ENCODE assay signal across 8 mouse cellular contexts in the genomic region with DNA sequence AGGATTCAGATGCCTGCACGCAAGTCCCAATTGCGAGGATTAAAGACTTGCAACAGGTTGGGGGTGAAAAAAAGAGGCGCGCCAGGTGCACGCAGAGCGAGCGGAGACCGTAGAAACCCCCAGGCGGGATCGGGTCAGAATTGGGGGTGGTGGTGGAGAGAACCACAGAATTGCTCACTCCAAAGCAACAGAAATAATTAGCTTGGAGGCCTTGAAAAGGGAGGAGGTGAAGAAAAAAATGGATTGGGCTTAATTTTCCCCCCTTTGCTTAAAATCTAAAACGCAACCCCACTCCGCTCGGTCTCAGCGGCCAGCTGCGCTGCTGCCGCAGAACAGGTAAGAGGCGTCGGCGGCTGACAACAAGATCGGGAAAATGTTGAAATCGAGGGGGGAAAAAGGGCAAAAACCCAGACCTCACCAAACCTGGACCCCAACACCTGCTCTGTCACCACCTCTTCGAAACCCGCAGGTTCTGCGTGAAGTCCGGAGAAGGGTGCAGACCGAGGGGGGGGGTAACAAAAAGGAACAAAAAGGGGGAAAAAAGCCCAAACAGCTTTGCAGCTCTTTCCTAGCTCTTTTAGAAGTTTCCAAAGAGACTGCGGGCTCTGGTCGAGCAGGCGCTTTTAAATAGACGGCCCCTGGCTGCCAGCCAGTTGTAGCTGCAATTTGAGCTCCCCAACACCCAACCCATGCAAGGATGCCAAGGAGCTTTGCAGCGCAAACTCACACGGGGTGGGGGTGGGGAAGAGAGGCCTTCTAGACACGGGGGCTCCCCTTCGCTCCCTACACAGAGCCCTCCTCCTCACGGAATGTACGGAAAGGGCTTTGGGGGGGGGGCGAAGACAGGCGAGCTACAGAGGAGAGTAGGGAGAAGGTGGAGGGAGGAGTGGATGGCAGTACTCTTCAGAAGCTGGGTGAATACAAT. TPM values are rescaled to one million over a fixed set of nuclear protein-coding genes. Genes with fewer than 3 reads are reported as not detected.
DNase-seq lines count a peak whose midpoint lies in the region; ATAC-seq lines count a peak whose summit lies in the region.

Igfbp5 (minus strand) TSS at position 598 of the 925 bp plus-strand sequence.

- WGBS in limb, embryonic 11.5 days: under 1% methylated on average over 38 of the region's 38 CpGs
- under 1% methylated on average over 38 of the region's 38 CpGs for WGBS in midbrain, embryonic 15.5 days

- H3K4me1 ChIP-seq in limb, embryonic 11.5 days (ENCODE audit: control insufficient read depth, insufficient read depth, low read length): peaks cover 20% of the 10 kb centered on the region
- peaks cover 68% of the 10 kb centered on the region for H3K4me1 ChIP-seq in midbrain, embryonic 15.5 days

- H3K27ac ChIP-seq in limb, embryonic 11.5 days (replicated peaks; ENCODE audit: low read depth, low read length): peak within 1 kb of the TSS; percentile 38
- H3K27ac ChIP-seq in midbrain, embryonic 15.5 days: peak within 1 kb of the TSS; percentile 70

- peak; percentile 73 for ATAC-seq in limb, embryonic 11.5 days (ENCODE audit: insufficient number of reproducible peaks, low FRiP score, low TSS enrichment, low read depth)
- peak; percentile 5 for ATAC-seq in midbrain, embryonic 15.5 days (replicated peaks)
- ATAC-seq in activated CD4-positive, CD25-positive, alpha-beta regulatory T cell, adult 4 months: no peak

- peak within 1 kb of the TSS; percentile 64 for H3K4me3 ChIP-seq in limb, embryonic 11.5 days (ENCODE audit: low read depth, low read length)
- H3K4me3 ChIP-seq in midbrain, embryonic 15.5 days: peak within 1 kb of the TSS; percentile 58

- H3K36me3 ChIP-seq in limb, embryonic 11.5 days (ENCODE audit: control insufficient read depth, insufficient read depth, low read length): no peaks in the 10 kb centered on the region
- H3K36me3 ChIP-seq in midbrain, embryonic 15.5 days (replicated peaks): no peaks in the 10 kb centered on the region

- H3K27me3 ChIP-seq in limb, embryonic 11.5 days (ENCODE audit: control insufficient read depth, insufficient read depth, low read length): peaks cover 14% of the 10 kb centered on the region
- peaks cover 11% of the 10 kb centered on the region for H3K27me3 ChIP-seq in midbrain, embryonic 15.5 days (replicated peaks)

- peak; percentile 80 for DNase-seq in adrenal gland, adult 2 months
- DNase-seq in embryo, embryonic 10 days (ENCODE audit: low spot score): peak; percentile 68
- no peak for DNase-seq in gonadal fat pad, adult 2 months (ENCODE audit: low read depth)
- DNase-seq in kidney, adult 11 months: peak; percentile 80
- peak; percentile 78 for DNase-seq in limb, embryonic 11.5 days (ENCODE audit: low spot score)
- peak; percentile 73 to 74 for DNase-seq in urinary bladder, adult 18-20 months (ENCODE audit: low spot score in 2 of 2)

- peak within 1 kb of the TSS; percentile 78 for H3K9ac ChIP-seq in limb, embryonic 11.5 days (ENCODE audit: low read length)
- peak within 1 kb of the TSS; percentile 64 for H3K9ac ChIP-seq in midbrain, embryonic 15.5 days

- peak within 1 kb of the TSS; percentile 85 for H3K4me2 ChIP-seq in limb, embryonic 11.5 days (ENCODE audit: low read depth, severe bottlenecking)
- peak within 1 kb of the TSS; percentile 99 for H3K4me2 ChIP-seq in midbrain, embryonic 15.5 days

- no peaks in the 10 kb centered on the region for H3K9me3 ChIP-seq in limb, embryonic 11.5 days (ENCODE audit: control insufficient read depth, low read length)
- no peaks in the 10 kb centered on the region for H3K9me3 ChIP-seq in midbrain, embryonic 15.5 days

RNA-seq across cellular contexts. Expression of gene Igfbp5, which starts in this region (rescaled TPM):
- total RNA-seq in adrenal gland, adult 2 months (2021): 100 to 1,000 TPM in 1 of 2 experiments, 10 to 100 TPM in 1; 87.4 to 179 TPM
- 31.2 and 32.3 TPM in 2 replicates for polyA plus RNA-seq in adrenal gland, adult 2 months (2012; rRNA removed)
- polyA plus RNA-seq in gonadal fat pad, adult 2 months (2012; rRNA removed): 65.4 and 68.9 TPM in 2 replicates
- 47.0 and 48.4 TPM in 2 replicates for polyA plus RNA-seq in limb, embryonic 11.5 days (2014; fragmentation: Nextera tagmentation; extraction: Ambion mirVana)
- 38.4 and 39.6 TPM in 2 replicates for polyA plus RNA-seq in midbrain, embryonic 15.5 days (2015; fragmentation: Nextera tagmentation; extraction: Ambion mirVana)
- polyA plus RNA-seq in activated CD4-positive, CD25-positive, alpha-beta regulatory T cell, adult 4 months (2017; shearing (Covaris generic)): not detected

Comparison
In these comparisons a context has a peak if more than half of its experiments do, and no peak if none do; other contexts are left out.
1. RNA of gene Igfbp5 (polyA plus RNA-seq): 65.4 to 68.9 TPM in gonadal fat pad, adult 2 months, 47.0 to 48.4 TPM in limb, embryonic 11.5 days, 38.4 to 39.6 TPM in midbrain, embryonic 15.5 days and 31.2 to 32.3 TPM in adrenal gland, adult 2 months; not detected in activated CD4-positive, CD25-positive, alpha-beta regulatory T cell, adult 4 months; every median in the first group is over 10 times any median in the second.